Mouse (Mus musculus) CD4-positive, CD25-positive, alpha-beta regulatory T cell, adult 4 months (primary cell): ENCODE results near the gene Reck. TPM values are rescaled to one million over a fixed set of nuclear protein-coding genes. Genes with fewer than 3 reads are reported as not detected.
A peak's percentile ranks its signal among the peaks of the same experiment; 100 is the strongest.

ENCODE experiments used
- ATAC-seq: one replicate; pipeline ENCODE4 v1.8.0; 2017
- polyA plus RNA-seq, 2 experiments: library from polyadenylated mRNA; unstranded; fragments of 100-300 nt; shearing (Covaris generic); gene quantifications; one replicate each; pipeline ENCODE4 v1.2.1; 2017

The Reck gene
- polyA plus RNA-seq, 2 experiments from 2014 or later = 4.2 to 4.6 TPM

DNA sequence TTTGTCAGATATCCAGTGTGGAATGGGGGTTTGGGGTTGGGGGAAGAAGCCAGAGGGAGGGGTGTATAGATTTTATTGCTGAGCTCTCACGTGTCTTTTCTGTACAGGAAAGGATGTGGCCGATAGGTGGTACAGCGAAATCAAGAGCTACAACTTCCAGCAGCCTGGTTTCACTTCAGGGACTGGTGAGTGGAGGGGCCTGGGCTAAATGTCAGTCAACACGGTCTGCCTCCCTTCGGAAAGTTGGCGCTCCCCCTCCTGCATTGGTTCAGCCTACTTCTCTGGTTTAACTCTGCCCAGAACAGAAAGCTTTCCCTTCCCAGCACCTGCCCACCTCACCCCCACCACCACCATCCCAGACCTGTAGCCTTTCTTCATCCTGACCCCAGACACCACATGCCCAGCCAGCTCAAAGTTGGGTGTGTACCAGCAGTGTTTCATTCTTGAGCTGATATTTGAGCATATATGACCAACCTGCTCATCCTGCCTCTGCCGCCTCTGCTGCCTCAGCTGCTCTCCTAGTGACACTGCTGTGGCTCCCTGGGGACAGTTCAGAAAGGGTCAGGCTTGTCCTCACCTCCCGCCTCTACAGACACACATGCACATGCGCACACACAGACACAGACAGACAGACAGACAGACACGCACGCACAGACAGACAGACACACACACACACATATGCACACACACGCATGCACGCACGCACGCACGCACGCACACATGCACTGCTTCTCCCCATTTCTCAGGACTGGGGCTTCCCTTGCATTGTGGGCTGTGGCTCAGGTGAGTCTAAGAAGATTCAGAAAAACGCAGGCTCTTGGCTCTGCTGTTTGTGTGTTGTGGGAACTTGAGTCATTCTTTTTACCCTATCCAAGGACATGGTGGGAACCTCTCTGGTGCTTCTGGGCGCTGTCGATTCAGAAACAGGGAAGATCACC, 95.3 kb downstream of the Reck start:
- peak; percentile 33 for ATAC-seq

DNA sequence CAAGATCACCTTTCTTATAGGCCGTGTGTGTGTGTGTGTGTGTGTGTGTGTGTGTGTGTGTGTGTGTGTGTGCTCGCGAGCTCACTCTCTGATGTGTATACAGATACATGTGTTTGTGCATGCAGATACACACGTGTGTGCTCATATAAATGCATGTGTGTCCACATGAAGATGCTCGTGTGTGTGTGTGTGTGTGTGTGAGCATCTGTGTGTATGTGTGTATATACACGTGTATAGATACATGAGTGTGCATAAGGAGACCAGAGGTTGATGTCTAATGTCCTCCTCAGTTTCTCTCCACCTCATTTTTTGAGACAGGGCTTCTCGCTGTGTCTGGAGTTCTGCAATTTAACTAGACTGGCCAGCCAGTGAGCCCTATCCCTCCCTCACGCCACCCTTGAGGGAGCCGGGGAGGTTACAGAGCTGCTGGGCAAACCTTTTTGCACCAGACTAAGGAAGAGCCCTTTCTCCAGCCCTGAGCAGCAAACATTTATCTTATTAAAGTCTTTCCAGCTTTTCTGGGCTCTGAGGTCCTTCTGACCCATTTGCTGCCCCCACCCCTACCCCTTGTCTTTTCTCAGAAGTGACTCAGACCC, 96.3 kb downstream of the Reck start:
- ATAC-seq = no peak

DNA sequence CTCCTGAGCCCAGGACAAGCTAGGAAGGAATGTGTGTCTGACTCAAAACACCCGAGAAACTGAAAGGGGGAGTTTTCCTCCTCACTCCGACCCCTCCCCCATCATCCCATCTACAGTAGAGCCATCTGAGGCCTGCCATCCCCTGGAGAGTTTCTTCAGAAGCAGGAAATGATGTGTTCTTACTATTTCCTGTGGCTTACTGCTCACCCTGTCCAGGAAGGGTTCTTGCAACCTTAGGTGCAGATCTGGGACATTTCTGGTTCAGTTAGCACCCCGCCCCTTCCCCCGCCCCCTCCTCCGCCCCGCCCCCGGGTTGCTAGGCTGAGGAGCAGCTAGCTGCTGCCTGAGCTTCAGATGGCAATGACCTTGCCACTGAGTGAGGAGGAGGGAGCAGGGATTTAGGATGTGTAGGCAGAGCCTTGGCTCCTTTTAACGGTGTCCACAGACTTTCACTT, 96.8 kb downstream of the Reck start:
- ATAC-seq = peak; percentile 85

DNA sequence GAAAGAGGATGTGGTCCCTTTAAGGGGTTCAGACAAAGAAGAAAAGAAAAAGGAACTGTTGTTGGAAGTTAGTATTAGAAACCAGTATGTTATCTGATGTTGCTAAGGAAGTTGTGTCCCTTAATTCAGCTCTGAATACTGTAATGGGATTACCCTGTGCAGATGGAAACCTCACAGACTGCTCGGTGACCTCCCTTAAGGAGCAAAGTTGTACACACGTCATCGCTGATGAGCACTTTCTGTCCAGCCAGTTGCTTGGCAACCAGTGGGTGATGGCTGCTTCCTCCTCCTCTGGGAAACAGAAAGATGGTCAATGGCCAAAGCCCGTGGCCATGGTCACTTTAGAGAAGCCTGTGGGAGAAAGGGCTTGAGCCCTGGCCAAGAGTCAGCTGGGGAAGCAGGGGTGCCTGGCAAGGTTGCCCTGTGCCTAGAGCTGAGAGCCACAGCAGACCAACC, 98.2 kb downstream of the Reck start:
- peak; percentile 56 for ATAC-seq

DNA sequence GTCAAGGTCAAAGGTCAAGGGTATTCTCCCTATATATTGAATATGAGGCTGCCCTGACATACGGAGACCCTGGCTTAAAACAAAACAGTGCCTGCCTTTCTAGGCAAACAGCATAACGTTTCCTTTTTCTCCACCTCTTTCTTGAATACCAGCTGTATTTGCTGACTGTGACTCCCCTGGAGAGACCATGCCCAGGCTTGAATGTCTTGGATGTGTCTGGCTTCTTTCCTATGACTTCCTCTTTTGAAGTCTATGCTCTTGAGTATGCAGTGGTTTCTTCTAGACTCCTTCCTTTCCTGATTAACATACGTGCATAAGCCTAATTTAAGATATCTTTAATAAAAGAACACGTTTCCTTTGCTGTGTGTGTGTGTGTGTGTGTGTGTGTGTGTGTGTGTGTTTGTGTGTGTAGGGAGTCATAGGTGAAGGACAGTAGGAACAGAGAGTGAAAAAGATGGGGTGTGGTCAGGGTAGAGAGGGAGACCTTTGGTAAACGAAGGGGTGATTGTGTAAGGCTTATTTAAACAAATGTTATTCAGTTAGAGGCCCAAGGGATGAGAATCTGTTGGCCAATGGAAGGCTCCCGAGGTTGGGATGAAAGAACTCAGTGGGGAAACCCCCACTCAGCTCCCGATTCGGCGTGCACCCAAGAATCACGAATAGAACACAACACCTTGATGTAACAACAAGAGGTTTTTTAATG, 99.7 kb downstream of the Reck start:
- ATAC-seq = no peak

DNA sequence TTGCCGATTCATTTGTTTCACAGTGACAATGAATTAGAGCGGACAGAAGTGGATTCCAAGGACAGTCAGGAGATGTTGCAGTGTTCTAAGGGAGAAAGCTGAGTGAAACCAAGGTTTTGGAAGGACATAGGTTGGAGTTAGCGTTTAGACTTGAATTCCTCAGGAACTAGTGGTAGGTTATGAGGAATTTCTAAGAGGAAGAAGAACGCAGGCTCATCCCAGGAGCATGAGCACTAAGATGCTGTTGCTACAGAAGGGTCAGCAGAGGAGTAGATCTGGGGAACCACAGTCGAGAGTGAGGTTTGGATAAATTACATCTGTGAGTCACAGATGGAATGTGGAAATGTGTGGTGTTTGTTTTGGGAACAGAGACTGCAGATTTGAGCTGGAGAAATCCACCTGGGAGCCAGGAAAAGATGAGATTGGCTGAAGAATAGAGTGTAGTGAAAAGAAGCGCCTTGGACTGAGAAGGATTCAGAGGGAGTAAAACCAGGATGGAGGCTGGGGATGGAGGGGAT, 101.0 kb downstream of the Reck start:
- no peak for ATAC-seq

DNA sequence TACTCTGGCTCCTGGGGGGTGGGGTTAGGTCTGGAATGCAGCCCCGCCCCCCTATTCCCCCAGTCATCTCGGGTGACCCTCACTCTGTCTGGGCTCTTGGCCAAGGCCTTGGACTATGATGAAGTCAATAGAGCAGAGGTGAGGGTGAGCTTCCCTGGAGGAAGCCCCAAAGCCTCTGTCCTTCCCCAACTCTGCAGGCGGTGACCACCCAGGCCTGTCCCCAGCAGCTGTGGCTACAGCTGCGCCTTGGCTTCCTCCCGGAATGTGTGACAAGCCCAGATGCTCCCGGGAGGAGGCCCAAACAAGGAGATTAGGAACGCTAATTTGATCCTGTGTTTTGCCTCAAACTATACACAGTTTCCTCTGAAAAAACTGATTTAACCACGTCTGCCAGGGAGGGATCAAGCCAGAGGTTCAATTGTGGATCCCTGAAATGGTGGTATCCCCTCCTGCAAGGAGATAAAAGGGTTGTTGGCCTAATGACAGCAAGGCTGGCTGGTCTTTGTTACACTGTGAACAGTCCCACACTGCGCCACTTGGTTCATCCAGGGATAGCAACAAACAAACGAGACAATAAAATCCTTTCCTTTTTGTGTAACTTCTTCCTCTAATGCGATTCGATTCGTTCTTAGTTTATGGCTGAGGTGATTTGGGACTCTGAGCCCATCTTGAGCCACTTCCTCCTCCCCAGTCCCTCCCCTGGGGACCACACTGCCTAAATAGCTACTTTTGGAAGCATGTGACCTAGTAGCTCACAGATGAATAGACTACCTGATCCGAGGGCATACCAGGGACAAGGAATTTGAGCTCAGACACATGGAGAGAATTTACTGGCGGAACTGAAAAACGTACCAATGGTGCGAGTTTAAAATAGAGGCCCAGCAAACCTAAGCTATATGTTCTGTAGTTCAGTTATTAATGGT, 103.5 kb downstream of the Reck start:
- no peak for ATAC-seq

DNA sequence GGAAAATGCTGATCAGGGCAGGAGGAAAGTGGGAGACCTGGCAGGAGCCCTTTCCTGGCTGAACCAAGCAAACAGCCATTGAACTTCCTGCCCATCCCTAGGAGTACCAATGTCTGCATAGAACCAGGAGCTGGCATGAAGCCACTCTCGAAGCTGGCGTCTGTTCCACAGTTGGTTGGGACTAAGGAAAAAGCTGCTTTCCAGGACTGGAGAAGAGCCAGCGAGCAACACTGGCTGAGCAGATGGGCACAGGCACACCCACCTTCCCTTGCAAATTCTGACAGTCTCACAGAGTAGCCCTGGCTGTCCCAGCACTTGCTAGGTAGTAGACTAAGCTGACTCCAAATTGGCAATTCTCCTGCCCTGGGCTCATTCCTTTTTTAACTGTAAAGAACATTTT, 104.4 kb downstream of the Reck start:
- no peak for ATAC-seq

DNA sequence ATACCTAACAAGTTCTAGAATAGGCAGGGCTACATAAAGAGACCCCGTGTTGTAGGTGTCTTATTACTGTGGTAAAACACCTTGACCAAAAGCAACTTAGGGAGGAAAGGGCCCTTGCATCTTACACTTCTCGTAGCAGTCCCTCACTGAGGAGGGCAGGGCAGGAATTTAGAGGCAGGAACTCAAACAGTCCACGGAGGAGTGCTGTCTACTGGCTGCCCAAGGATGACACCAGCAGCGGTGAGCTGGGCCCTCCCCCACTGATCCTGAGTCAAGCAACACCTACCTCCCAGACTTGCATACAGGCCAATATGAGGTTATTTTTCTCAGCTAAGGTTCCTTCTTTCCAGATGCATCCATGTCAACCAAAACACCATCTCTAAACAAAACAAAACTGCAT, 104.9 kb downstream of the Reck start:
- ATAC-seq = no peak

DNA sequence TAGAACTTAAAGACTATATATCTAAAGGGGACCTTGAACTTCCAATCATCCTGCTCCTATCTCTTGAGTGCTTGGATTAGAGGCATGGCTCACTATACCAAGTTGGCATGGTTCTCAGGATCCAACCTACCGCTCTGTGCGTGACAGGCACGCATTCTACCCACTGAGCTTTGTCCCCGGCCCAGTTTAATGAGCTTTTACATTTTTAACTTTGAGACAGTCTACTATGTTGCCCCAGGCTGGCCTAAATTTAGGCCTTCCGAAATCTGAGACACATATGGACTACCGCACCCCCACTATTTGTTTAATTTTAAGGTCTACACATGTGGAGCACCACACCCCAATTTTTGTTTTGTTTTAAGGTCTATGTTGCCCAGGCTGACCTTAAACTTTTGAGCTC, 105.5 kb downstream of the Reck start:
- ATAC-seq = no peak

DNA sequence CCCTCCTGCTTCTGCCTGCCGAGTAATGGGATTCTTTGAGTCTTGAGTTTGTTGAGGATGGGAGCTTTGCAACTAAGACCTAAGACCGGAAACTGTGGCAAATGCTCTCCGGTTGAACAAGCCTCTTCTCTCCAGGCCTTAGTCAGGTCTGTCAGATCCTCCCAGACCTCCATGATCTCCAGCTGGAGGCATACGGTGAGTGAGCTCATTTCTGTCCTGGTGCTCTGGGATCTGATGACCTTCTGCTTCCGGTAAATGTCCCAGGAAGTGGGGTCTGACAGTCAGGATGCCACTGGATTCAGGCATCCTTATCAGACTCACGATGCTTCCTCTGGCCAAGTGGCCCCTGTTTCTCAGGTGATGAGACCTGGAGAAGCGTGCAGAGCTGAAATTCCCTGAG, 105.9 kb downstream of the Reck start:
- ATAC-seq = no peak

DNA sequence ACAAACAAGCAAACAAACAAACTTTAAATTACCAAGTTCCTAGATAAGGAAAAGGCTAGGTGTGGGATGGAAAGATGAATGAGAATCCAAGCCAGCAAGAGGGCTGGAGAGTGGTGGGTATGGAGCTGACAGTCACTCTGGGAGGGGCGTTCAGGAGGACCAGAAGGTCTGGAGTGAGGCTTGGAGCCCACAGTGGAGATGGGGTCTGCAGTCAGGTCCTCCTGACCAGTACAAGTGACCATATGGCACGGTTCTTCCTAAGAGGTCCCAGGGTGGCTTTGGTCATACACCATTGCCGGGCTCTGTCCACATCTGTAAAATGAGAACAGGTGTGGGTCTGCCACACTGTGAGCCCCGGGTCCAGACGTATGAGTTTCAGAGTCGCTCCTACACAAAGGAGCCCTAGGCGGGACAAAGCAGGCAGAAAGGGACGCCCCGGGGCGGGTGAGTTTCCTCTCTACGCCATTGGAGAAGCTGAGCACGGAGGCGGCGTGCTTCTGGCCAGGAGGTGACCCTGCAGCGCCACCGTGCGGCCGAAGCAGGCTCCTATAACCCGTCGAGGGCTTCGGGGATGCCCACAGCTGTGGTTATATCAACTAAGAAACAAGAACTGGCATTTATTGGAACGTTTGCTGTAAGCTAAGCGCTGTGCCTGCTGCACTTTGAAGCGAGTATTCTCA, 106.9 kb downstream of the Reck start:
- ATAC-seq = peak; percentile 98

DNA sequence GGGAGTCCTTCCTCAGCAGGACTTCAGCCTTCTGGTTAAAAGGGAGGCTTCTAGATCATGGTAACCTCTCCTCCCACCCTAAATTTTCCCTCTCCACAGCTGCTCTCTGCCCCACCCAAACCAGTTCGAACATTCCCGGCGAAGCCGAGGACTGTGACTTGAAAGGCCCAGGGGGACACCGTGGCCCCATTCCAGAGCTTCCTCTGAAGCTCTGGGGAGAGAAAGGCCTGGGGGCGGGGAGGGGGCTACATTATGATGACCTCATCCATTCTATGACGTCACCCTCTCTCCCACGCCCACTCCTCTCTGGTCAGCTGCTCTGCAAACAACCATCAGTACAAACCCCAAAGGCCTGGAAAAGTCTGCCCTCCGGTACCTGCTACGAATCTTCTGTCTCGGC, 107.9 kb downstream of the Reck start, which contains the start of gene Ccin:
Gene Ccin, plus strand, starts transcription at position 303 of the 400 bp plus-strand sequence.
- no peak for ATAC-seq

DNA sequence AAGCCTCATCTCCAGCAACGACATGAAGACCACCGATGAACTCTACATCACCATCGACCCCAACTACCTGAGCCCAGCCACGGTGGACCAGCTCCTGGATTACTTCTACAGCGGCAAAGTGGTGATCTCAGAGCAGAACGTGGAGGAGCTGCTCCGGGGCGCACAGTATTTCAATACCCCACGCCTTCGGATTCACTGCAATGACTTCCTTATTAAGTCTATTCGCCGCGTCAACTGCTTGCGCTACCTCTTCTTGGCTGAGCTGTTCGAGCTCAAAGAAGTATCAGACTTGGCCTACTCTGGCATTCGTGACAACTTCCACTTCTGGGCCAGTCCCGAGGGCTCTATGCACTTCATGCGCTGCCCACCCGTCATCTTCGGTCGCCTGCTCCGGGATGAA, 108.4 kb downstream of the Reck start:
- no peak for ATAC-seq

DNA sequence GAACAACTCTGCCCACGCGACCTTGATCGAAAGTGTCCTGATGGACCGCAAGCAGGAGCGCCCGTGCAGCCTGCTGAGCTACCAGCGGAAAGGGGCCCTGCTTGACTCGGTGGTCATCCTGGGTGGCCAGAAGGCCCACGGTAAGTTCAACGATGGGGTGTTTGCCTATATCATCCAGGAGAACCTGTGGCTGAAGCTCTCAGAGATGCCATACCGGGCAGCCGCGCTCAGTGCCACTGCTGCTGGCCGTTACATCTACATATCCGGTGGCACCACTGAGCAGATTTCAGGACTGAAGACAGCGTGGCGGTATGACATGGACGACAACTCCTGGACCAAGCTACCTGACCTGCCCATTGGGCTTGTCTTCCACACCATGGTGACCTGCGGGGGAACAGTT, 109.0 kb downstream of the Reck start:
- no peak for ATAC-seq

DNA sequence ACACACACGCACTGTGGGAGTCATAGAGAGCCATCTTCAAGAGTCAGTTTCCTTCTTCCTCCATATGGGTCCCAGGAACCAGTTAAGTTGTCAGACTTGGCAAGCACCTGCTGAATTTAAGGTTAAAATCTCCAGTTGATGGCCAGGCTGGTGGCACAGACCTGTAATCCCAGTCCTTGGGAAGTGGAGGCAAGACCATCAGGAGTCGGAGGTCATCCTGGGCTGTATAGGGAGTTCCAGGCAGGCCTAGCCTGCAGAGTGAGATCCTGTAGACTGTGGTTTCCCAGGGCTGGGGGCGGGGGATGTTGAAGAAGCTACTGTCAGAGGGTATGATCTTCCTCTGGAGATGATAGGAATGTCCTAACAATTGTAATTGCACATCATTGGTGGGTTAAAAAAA, 113.6 kb downstream of the Reck start:
- ATAC-seq = no peak

DNA sequence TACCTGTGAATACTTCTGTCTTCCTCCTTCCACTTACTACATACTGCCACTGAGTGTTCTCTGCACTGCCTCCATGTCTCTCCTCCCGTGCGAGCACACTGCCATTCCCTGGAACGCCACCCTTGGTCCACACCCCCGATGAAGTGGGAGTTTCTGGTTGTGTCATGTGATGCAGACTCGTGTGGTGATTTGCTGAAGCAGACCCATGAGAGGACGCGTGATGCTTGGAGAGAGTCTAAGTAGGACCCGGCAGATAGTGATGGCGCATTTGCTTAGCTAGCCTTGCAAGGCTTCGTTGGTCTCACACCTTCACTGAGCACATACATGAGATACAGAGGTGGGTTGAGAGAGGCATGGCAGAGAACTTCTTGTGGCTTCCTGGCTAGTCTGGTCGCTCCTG, 117.7 kb downstream of the Reck start:
- ATAC-seq = no peak

DNA sequence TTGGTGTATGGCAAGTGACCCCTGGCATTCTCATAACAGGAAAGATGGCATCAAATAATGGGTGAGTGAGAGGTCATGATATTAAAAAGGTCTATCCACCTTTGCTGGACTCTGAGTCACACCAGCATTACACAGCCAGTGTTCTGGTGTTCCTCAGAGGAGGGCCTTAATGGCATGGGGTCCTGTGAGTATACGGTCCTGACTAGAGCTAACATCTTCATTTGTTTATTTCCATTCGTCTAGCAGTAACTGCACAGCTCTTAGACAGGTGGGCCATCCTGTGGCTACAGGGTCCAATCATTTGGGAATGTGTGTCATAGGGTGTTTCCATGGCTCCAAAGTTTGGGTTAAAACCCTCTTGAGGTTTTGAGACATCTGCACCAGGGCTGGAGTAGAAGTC, 119.0 kb downstream of the Reck start:
- ATAC-seq = no peak
